Mouse (Mus musculus) heart, adult 2 months (tissue): Measurements from ENCODE around the gene Ddr2.

Experiments used
- CTCF ChIP-seq: fragments of 200-600 bp; IDR thresholded peaks from 2 replicates; pipeline ENCODE4 v1.8.1; 2022; ENCODE audit warnings: antibody characterized with exemption, mild to moderate bottlenecking, moderate library complexity
- EP300 ChIP-seq: fragments of 200-500 bp; IDR thresholded peaks from 2 replicates; pipeline ENCODE4 v1.6.1; 2011; ENCODE audit warnings: low read depth, low read length, control low read depth; ENCODE audit not compliant: insufficient read depth
- POLR2A ChIP-seq: fragments of 200-500 bp; IDR thresholded peaks from 2 replicates; pipeline ENCODE4 v1.6.1; 2011; ENCODE audit warnings: mild to moderate bottlenecking, low read depth, low read length, control low read depth; ENCODE audit not compliant: insufficient read depth

GRCm38 (mm10) chr1:170076339-170076738, 34.2 kb downstream of the Ddr2 start:
- no peak for TF ChIP-seq CTCF
- TF ChIP-seq EP300: no peak
- no peak for TF ChIP-seq POLR2A
